39 mouse cellular contexts compared by ENCODE assay signal in genomic region chr3:98469323-98469722, GRCm38 (mm10). TPM values are rescaled to one million over a fixed set of nuclear protein-coding genes. Genes with fewer than 3 reads are reported as not detected.
"Had no signal": no experiment of that assay in that cellular context is flagged by ENCODE, and none has a peak within 500 bp of the region (broad histone marks: within the 10 kb centered on the region; RNA-seq: fewer than 3 reads in every experiment).

No protein-coding gene starts in this region.

RNA-seq across cellular contexts. Expression of gene Gm4450, which starts 12.4 kb away (rescaled TPM):
- total RNA-seq: left cerebral cortex, postnatal 10 days; left cerebral cortex, postnatal 14 days; left cerebral cortex, postnatal 25 days; left cerebral cortex, postnatal 36 days; left cerebral cortex, postnatal 4 days; liver, adult 2 months; megakaryocyte progenitor cell, adult 5-6 weeks; megakaryocyte, adult 5-6 weeks; megakaryocyte-erythroid progenitor cell, adult 5-6 weeks; midbrain, postnatal 0 days; monocyte, adult 5-6 weeks had no signal
- polyA plus RNA-seq: limb, embryonic 10.5 days; limb, embryonic 11.5 days; limb, embryonic 13.5 days; limb, embryonic 14.5 days; limb, embryonic 15.5 days; liver, adult 2 months; liver, embryonic 11.5 days; liver, embryonic 12.5 days; liver, embryonic 13.5 days; liver, embryonic 14.5 days; liver, embryonic 15.5 days; liver, embryonic 16.5 days; lung, adult 2 months; lung, embryonic 14.5 days; lung, embryonic 15.5 days; lung, embryonic 16.5 days; lung, postnatal 0 days; macrophage; midbrain, embryonic 10.5 days; midbrain, embryonic 11.5 days; midbrain, embryonic 12.5 days; midbrain, embryonic 14.5 days; midbrain, embryonic 16.5 days; midbrain, postnatal 0 days; myocyte; neural tube, embryonic 11.5 days; neural tube, embryonic 12.5 days had no signal

RNA-seq across cellular contexts. Expression of gene Hsd3b4, which starts 41.0 kb away (rescaled TPM):
- total RNA-seq: left cerebral cortex, postnatal 10 days; left cerebral cortex, postnatal 14 days; left cerebral cortex, postnatal 25 days; left cerebral cortex, postnatal 36 days; left cerebral cortex, postnatal 4 days; megakaryocyte progenitor cell, adult 5-6 weeks; megakaryocyte, adult 5-6 weeks; megakaryocyte-erythroid progenitor cell, adult 5-6 weeks; midbrain, postnatal 0 days; monocyte, adult 5-6 weeks had no signal
- polyA plus RNA-seq: limb, embryonic 10.5 days; limb, embryonic 11.5 days; limb, embryonic 12.5 days; limb, embryonic 13.5 days; limb, embryonic 14.5 days; limb, embryonic 15.5 days; liver, adult 2 months; liver, embryonic 16.5 days; lung, adult 2 months; lung, embryonic 14.5 days; lung, embryonic 16.5 days; lung, postnatal 0 days; macrophage; midbrain, embryonic 10.5 days; midbrain, embryonic 11.5 days; midbrain, embryonic 12.5 days; midbrain, embryonic 13.5 days; midbrain, embryonic 14.5 days; midbrain, embryonic 15.5 days; midbrain, embryonic 16.5 days; midbrain, postnatal 0 days; myocyte; neural tube, embryonic 11.5 days; neural tube, embryonic 12.5 days had no signal
